Mouse (Mus musculus) G1E (cell line): ENCODE data around the gene Zfp467. TPM values are rescaled to one million over a fixed set of nuclear protein-coding genes. Genes with fewer than 3 reads are reported as not detected.

Experiments
- ATAC-seq: 2 replicates; pipeline ENCODE4 v1.8.0; 2016; ENCODE audit warnings: mild to moderate bottlenecking; ENCODE audit not compliant: insufficient number of reproducible peaks, poor library complexity, low FRiP score, severe bottlenecking; ENCODE audit errors: extremely low read depth
- DNase-seq: peaks from one replicate; pipeline ENCODE4 v3.0.0; 2012; ENCODE audit warnings: low spot score
- H3K27me3 ChIP-seq: 2 replicates; pipeline ENCODE4 v1.6.1; 2012; ENCODE audit warnings: mild to moderate bottlenecking, low read length, inconsistent platforms; ENCODE audit not compliant: insufficient read depth
- H3K36me3 ChIP-seq: replicated peaks from 2 replicates; pipeline ENCODE3; 2012; ENCODE audit warnings: mild to moderate bottlenecking, inconsistent platforms
- H3K4me1 ChIP-seq: 2 replicates; pipeline ENCODE4 v1.6.1; 2012; ENCODE audit warnings: low read depth, low read length, inconsistent platforms, mixed read lengths; ENCODE audit not compliant: insufficient read depth
- H3K4me3 ChIP-seq: 2 replicates; pipeline ENCODE4 v1.5.1; 2012; ENCODE audit warnings: low read depth, mild to moderate bottlenecking, inconsistent platforms, low read length, moderate library complexity, mixed read lengths
- H3K9me3 ChIP-seq: replicated peaks from 2 replicates; pipeline ENCODE4 v1.6.1; 2012; ENCODE audit warnings: inconsistent platforms
- CTCF ChIP-seq: IDR thresholded peaks from 2 replicates; pipeline ENCODE4 v1.5.1; 2012; ENCODE audit warnings: low read depth, low read length, inconsistent platforms, mixed read lengths
- GATA1 ChIP-seq: IDR thresholded peaks from 2 replicates; pipeline ENCODE4 v1.6.1; 2012; ENCODE audit warnings: borderline replicate concordance, low read length, inconsistent platforms, mixed read lengths
- GATA2 ChIP-seq: IDR thresholded peaks from 2 replicates; pipeline ENCODE4 v1.6.1; 2012; ENCODE audit warnings: low read depth, low read length, inconsistent platforms, borderline replicate concordance
- POLR2AphosphoS5 ChIP-seq: IDR thresholded peaks from 2 replicates; pipeline ENCODE4 v1.6.1; 2012; ENCODE audit warnings: low read depth, low read length, inconsistent platforms; ENCODE audit not compliant: insufficient replicate concordance
- TAL1 ChIP-seq: conservative IDR thresholded peaks from 2 replicates; pipeline ENCODE4 v1.6.1; 2012; ENCODE audit warnings: low read depth, low read length, inconsistent platforms, mixed read lengths
- polyA plus RNA-seq: library from polyadenylated mRNA; stranded (reverse); fragments of >175 nt; gene quantifications from 2 replicates; pipeline ENCODE4 v1.2.3, GENCODE M21; 2012
- total RNA-seq, 2 experiments: library from RNA; stranded (forward) in 1 of 2; stranded (reverse) in 1 of 2; fragments of 200-1000 nt in 1 of 2; fragments of >200 nt in 1 of 2; fragmentation: Nextera tagmentation in 1 of 2; gene quantifications; 2 replicates each; pipeline ENCODE4 v1.2.3; 2014 to 2017

The Zfp467 gene
- total and polyA plus RNA-seq, 3 experiments, result 0.02 to 0.05 TPM; not detected in 1

DNA sequence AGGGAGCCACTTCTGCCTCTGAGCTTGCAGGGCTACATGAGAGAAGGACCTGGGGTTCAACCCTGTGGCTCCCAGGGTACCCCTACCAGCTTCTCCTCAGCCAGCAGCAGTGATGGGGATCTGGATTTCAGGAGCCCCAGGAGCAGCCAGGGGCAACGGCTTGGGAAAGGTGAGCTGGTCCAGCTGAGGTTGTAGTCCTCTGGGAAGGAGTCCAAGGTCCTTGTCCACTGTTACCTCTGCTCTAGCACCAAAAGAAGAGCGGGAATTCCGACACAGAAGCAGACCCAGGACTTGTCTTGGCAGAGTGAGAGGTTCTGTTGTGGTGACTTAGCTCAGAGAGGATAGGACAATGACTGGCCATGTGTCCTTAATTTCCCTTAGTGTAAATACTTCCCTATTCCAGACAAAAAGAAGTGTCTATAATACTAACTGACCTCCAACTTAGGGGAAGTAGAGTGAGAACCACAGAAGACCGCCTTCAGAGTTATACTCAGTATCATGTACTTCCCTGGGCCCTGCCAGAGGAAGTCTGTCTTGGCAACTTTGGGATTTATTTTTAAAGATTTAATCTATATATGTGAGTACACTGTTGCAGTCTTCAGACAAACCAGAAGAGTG is 35.8 kb downstream of the Zfp467 start:
- H3K4me1 ChIP-seq, result no peaks in the 10 kb centered on the region
- ATAC-seq (no peak), DNase-seq (no peak)
- H3K36me3 ChIP-seq, result no peaks in the 10 kb centered on the region
- no peak overlapping the region for H3K4me3 ChIP-seq
- no peaks in the 10 kb centered on the region for H3K27me3 ChIP-seq
- TF ChIP-seq GATA2 (no peak), GATA1 (no peak), TAL1 (no peak), POLR2AphosphoS5 (no peak), CTCF (no peak)
- no peaks in the 10 kb centered on the region for H3K9me3 ChIP-seq

DNA sequence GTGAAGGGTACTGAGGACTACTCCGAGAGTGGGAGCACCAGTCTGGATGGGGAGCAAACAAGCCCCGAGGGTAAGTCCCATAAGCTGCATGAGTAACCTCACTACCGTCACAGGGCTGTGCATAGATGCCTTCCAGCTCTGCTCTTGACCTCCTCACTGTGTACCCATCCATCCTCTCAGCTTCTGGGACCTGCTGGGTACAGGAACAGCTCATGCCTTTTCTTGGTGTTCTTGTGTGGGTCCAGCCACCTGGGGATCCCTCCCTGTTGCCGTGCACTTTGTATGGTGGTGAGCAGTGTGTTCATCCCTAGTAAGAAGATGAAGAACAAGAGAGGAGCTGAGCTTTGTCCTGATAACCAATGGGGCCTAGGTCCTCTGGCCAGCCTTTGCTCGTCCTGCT is 41.6 kb downstream of the Zfp467 start:
- DNase-seq, result no peak
- ATAC-seq, result no peak
- no peaks in the 10 kb centered on the region for H3K36me3 ChIP-seq

GRCm38 (mm10) chr6:48399906-48400305 is 45.7 kb downstream of the Zfp467 start:
- TF ChIP-seq GATA1 (no peak), TAL1 (no peak), POLR2AphosphoS5 (no peak)
- Histone ChIP-seq H3K4me3 (no peak overlapping the region), H3K27me3 (peaks cover 12% of the 10 kb centered on the region; the same call in 1 of the 2 replicates), H3K36me3 (no peaks in the 10 kb centered on the region), H3K9me3 (no peaks in the 10 kb centered on the region), H3K4me1 (peaks cover 5% of the 10 kb centered on the region; the same call in 1 of the 2 replicates)
- DNase-seq, result no peak
- no peak for ATAC-seq

More for the DNA sequence above, 41.6 kb downstream of the Zfp467 start:
- H3K4me3 ChIP-seq, result no peak overlapping the region
- TF ChIP-seq POLR2AphosphoS5, result no peak
- TF ChIP-seq CTCF, result no peak
- no peak for TF ChIP-seq GATA2
- no peak for TF ChIP-seq TAL1
- no peak for TF ChIP-seq GATA1
- no peaks in the 10 kb centered on the region for H3K4me1 ChIP-seq
- peaks cover 3% of the 10 kb centered on the region; the same call in 1 of the 2 replicates for H3K27me3 ChIP-seq
- H3K9me3 ChIP-seq, result no peaks in the 10 kb centered on the region

- Histone ChIP-seq H3K9me3 (no peaks in the 10 kb centered on the region), H3K4me3 (no peak overlapping the region), H3K27me3 (peaks cover 15% of the 10 kb centered on the region; the same call in 1 of the 2 replicates), H3K36me3 (no peaks in the 10 kb centered on the region), H3K4me1 (peaks cover 5% of the 10 kb centered on the region; the same call in 1 of the 2 replicates)
- TF ChIP-seq GATA1 (no peak), TAL1 (no peak), GATA2 (no peak), POLR2AphosphoS5 (no peak), CTCF (no peak)
- no peak for DNase-seq
- ATAC-seq, result no peak
Observed at GRCm38 (mm10) chr6:48397336-48397735, 48.3 kb downstream of the Zfp467 start.

DNA sequence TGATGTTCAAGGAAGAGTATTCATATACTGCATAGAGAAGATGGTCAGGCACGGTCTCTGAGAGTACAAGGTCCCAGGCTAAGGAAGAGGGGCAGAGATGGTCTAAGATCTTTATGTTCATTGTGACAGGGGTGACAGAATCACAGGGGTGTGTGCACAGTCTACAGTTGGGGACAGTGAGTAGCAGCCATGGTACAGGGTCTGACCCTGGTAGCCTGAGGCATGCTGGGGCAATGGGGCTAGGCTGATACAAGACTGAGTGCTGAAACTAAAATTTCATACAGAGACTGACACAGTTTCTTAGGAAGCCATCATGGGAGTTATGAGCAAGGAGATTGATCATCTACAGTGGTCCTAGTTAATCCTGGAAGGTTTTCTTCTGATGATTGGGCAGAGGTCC is 48.9 kb downstream of the Zfp467 start:
- ATAC-seq, result no peak
- Histone ChIP-seq H3K36me3 (no peaks in the 10 kb centered on the region), H3K27me3 (peaks cover 14% of the 10 kb centered on the region; the same call in 1 of the 2 replicates), H3K4me3 (no peak overlapping the region), H3K9me3 (no peaks in the 10 kb centered on the region), H3K4me1 (peaks cover 5% of the 10 kb centered on the region; the same call in 1 of the 2 replicates)
- no peak for DNase-seq
- TF ChIP-seq GATA1, result no peak
- TF ChIP-seq POLR2AphosphoS5, result no peak
- no peak for TF ChIP-seq GATA2
- TF ChIP-seq CTCF, result no peak
- TF ChIP-seq TAL1, result no peak

GRCm38 (mm10) chr6:48396008-48396595 is 49.5 kb downstream of the Zfp467 start:
- Histone ChIP-seq H3K4me1 (peaks cover 5% of the 10 kb centered on the region; the same call in 1 of the 2 replicates), H3K36me3 (no peaks in the 10 kb centered on the region), H3K27me3 (peaks cover 12% of the 10 kb centered on the region; the same call in 1 of the 2 replicates), H3K9me3 (no peaks in the 10 kb centered on the region), H3K4me3 (no peak overlapping the region)
- ATAC-seq (no peak), DNase-seq (no peak)
- TF ChIP-seq TAL1 (no peak), GATA2 (no peak), GATA1 (no peak), POLR2AphosphoS5 (no peak), CTCF (no peak)
